Mouse (Mus musculus) E14TG2a.4 (cell line): ENCODE measurements at regions not wholly inside any gene's neighbourhood (a gene's known extent, or its start where the extent isn't known, plus 50 kb on each side); places are given as distances from the start of the nearest gene placed in this dataset.

ENCODE experiments used
- CTCF ChIP-seq: conservative IDR thresholded peaks from 2 replicates; pipeline ENCODE4 v1.5.1; 2014; ENCODE audit warnings: low read length
- POU5F1 ChIP-seq: IDR thresholded peaks from 2 replicates; pipeline ENCODE4 v1.6.1; 2014; ENCODE audit warnings: low read length, borderline replicate concordance

GRCm38 (mm10) chr11:71299479-71299878 lies 68.9 kb upstream of the Nlrp1b start:
- no peak for TF ChIP-seq CTCF
- no peak for TF ChIP-seq POU5F1
